Mouse (Mus musculus) layer of hippocampus, adult 18-20 months (tissue): Measurements from ENCODE around the gene Ces1h. TPM values are rescaled to one million over a fixed set of nuclear protein-coding genes. Genes with fewer than 3 reads are reported as not detected.
"Not testable (repeated sequence)": the region's sequence is repeated elsewhere in the genome, so short reads cannot be mapped to it uniquely, and the experiment has no call there.

Experiments used
- DNase-seq, 2 experiments: peaks; one replicate each; pipeline ENCODE4 v3.0.0; 2022; ENCODE audit warnings: low spot score in 2 of 2
- long read RNA-seq: library from polyadenylated mRNA; stranded (forward); transcript quantifications from one replicate; pipeline ENCODE4 v2.0.0, GENCODE M21; 2021
- total RNA-seq, 2 experiments: library from RNA; stranded (reverse); gene quantifications; 2 replicates each; pipeline ENCODE4 v1.2.3; 2021

Gene Ces1h
- total RNA-seq: not detected
- long read RNA-seq: 0 reads

- no peak for DNase-seq
These were observed at the start of gene Ces1h for GRCm38 (mm10) chr8:93379625-93380024. Gene Ces1h (minus strand): TSS chr8:93379725.

DNA sequence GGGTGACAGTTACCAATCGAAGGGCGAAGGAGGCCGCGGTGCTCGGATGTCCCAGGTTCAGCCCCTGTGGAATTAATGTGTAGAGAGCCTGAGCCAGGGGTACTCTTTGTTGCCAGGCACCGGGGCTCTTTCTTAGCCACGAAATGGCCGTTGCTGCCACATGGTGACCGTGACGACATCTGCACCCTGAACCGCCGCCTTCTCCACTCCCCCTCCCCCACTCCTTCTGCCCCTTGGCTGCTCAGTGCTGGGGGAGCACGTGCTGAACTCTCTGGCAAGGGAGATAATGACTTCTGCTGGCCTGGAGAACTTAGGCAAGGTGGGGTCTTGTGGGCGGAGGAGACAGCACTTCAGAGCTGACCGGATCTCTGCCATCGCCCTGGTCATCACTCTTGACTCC lies 47.7 kb upstream of the Ces1h start:
- DNase-seq: no peak

- no peak for DNase-seq
These were observed 35.9 kb upstream of the Ces1h start for GRCm38 (mm10) chr8:93415387-93415786.

DNA sequence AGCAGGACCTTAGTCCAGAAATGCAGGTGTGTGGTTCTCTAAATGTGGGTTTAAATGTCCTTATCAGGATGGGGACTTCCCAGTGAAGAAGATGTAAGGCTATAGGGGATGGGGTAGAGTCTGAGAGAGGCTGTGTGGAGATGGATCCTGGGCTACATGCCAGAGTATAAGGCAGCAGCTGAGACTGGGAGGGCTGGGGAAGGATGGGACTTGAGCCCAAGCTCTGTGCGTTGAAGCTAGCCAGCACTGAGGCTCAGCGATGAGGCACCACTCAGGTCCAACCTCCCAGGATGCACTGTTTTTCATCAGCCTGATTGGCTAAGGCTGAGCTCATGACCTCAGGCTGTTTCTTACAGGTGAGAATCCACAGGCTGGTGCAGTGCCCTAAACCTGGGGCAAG lies 29.3 kb upstream of the Ces1h start:
- DNase-seq: no peak

DNA sequence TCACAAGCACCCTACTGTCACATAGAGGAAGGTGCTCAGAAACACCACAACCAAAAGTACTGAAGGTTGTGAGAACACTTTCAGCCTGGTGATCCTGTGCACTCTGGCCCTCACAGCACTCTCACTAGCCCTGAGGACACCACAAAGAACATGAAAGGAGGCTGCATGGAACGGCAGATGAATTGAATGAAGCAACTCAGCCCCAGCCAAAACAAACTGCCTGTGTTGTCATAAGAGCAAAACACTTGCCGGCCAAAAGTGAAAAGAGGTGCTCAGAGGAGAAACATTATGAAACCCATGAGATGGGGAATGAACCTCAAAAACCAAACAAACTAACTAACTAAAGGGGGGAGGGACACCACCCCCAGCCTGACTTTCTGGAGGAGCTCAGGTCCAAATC lies 20.2 kb upstream of the Ces1h start:
- no peak for DNase-seq

DNA sequence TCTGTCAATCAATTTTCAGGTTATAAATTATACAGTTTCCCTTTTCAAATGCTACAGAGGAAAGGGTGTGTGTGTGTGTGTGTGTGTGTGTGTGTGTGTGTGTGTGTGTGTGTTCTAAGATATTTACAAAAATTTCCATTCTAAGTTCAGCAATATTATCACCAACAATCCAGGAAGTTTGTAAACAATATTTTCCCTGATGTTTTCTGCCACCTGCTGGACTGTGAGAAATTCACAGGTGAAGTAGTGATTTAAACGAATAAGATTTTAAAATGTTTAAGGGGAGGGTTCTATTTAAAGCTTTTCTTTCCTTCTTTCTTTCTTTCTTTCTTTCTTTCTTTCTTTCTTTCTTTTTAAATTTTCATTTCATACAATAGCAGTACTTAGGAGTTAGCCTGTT lies 18.5 kb upstream of the Ces1h start:
- peak; percentile 14 to 37 for DNase-seq

DNA sequence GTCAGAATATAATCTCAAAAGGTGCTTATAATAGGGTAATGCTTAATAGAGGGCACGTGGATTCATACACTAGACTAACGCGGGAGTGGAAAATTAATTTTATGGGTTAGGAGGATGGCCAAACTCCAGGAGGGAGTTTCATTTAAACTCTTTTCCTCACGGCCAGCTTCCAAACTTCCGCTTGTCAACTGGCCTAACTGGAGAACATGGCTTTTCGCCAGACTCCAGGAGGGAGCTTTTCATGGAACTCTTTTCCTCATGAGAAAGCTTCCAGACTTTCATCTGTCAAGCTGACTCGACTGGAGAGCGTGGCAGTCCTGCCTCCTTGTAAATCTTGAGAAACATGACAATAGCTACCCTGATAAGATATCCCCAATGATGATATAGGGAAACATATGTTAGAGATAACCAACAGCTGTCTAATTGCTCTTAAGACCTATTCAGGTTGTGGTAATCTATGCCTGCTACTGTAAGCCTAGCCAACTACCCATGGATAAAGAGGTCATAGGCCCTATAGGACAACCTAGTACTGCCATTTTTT lies 14.6 kb upstream of the Ces1h start:
- DNase-seq: not testable (repeated sequence)

GRCm38 (mm10) chr8:93369481-93369880 lies 10.0 kb downstream of the Ces1h start:
- DNase-seq: no peak

GRCm38 (mm10) chr8:93360113-93360512 lies 19.4 kb downstream of the Ces1h start:
- DNase-seq: no peak

GRCm38 (mm10) chr8:93339531-93339930 lies 40.0 kb downstream of the Ces1h start:
- no peak for DNase-seq

DNA sequence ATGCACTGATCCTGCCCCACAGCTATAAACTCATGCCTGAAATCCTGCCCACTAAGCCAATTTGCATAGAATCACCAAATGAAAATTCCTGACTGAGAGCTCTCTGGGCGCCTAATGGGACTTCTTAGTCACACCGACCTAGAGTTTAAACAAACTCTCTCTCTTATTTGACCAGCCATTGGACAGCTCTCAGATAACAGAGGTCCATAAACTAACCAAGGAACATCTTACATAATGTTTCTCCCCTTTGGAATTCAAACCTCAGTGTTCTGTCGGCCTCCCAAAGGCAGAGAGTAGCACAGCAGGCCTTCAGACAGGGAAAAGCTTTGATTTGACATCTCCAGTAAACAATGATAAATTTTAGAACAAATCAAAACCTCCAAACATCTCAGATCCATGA lies 42.3 kb downstream of the Ces1h start, which contains the start of gene Ces1g:
Gene Ces1g, minus strand, starts transcription at position 102 of the 400 bp plus-strand sequence.
- no peak for DNase-seq

DNA sequence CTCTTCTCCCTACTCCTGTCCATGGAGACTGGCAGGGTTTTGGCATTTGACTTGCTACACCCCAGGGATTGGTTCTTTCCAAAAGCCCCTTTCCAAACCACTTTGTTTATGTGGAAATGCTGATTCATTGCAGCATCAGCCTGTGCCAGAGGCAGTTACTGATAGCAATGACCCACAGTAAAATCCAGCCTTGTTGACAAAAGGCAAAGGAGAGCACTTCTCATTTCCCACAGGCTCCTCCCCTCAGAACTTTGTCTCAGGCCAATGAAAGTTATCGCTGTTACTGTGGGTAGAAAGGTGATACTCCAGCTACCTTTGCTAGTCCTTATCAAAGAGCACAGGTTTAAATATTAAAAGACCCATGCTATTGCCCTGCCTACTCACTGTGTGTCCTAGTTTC lies 46.8 kb downstream of the Ces1h start:
- DNase-seq: no peak

DNA sequence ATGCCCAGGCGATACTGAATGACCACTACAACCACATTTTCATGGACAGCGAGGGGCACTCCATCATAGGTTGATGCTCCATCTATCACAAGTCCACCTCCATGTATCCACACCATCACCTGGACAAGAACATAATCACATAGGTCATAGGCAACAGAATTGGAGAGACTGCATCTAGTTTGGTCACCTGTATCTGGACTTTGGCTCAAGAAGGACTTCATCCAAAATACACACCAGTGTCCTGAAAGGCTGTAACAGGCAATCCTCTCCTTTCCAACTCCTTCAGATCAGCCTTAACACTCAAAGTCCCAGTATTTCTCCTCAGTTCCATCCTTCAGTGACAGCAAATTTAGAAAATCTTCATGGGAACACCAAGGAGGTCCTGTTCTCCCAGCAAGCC lies 48.4 kb downstream of the Ces1h start:
- DNase-seq: no peak

GRCm38 (mm10) chr8:93325123-93325522 lies 54.4 kb downstream of the Ces1h start:
- no peak for DNase-seq

DNA sequence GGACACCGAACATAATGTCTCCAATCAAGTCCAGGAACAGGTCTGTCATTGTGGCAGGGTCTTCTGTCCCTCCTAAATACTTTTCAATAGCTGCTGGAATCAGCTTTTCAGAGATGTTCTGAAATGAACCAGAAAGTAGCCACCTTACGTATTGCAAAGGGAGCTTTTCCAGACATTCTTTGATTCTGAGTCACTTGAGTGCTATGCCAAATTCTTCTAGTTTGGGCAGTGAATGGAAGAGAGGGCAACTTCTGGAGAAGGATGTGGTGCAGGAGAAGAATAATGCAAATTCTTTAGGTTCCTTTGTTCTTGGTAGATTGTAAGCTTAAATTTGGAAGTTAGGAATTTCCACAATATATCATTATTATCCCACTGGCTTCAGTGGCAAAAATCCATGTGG lies 62.5 kb downstream of the Ces1h start:
- no peak for DNase-seq

DNA sequence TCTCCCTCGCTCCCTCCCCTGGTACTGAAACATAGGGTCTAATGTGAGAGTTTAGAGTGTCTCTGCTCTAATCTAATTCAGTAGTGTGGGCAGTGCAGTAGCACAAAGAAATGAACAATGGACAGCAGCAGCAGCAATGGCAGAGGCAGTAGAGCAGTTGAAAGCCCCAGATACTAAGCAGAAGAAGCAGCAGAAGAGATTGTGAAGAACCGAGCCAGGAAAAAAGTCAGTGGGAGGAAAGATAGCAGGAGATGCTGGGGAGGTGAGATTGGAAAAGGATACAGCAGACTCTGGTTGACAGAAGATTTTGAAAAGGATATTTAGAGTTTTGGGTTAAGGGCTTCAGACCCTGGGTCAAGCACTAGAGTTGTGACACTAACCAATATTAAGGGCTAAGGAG lies 64.0 kb downstream of the Ces1h start:
- DNase-seq: no peak

Other genes starting within 250 kb of the Ces1h start
- gene Ces1c, start 248.4 kb downstream of the Ces1h start, total RNA-seq: not detected
- under 1 TPM; 0.20 to 0.47 TPM for gene Ces1d, start 181.9 kb downstream of the Ces1h start, total RNA-seq
- not detected for gene Ces1e, start 150.1 kb downstream of the Ces1h start, total RNA-seq
- gene Ces1f, start 100.0 kb downstream of the Ces1h start, total RNA-seq: not detected
- not detected for gene Ces1g, start 42.4 kb downstream of the Ces1h start, total RNA-seq
- 1 to 10 TPM in 1 of 2 experiments, under 1 TPM in 1; 0.52 to 1.4 TPM for gene Ces5a, start 156.1 kb upstream of the Ces1h start, total RNA-seq